Mouse (Mus musculus) embryonic facial prominence, embryonic 11.5 days (tissue): ENCODE measurements at regions not wholly inside any gene's neighbourhood (a gene's known extent, or its start where the extent isn't known, plus 50 kb on each side); places are given as distances from the start of the nearest gene placed in this dataset.

Source experiments
- ATAC-seq: fragments of 200-750 bp; cut with Nextera tagmentation; replicated peaks from 2 replicates; pipeline ENCODE4 v1.8.0; 2017; ENCODE audit warnings: low read depth; ENCODE audit not compliant: insufficient number of reproducible peaks, low FRiP score, low TSS enrichment
- DNase-seq: peaks from one replicate; pipeline ENCODE4 v3.0.0-alpha.2; 2015; ENCODE audit warnings: low spot score
- H3K27ac ChIP-seq: fragments of 300-500 bp; sonication (generic); replicated peaks from 2 replicates; pipeline ENCODE4 v1.5.1; 2014; ENCODE audit warnings: mild to moderate bottlenecking, low read depth, low read length, control low read depth
- H3K27me3 ChIP-seq: fragments of 300-500 bp; sonication (generic); 2 replicates; pipeline ENCODE4 v1.6.1; 2014; ENCODE audit warnings: mild to moderate bottlenecking, low read length, moderate library complexity, mixed read lengths; ENCODE audit not compliant: control insufficient read depth, insufficient read depth
- H3K36me3 ChIP-seq: fragments of 300-500 bp; sonication (generic); replicated peaks from 2 replicates; pipeline ENCODE4 v1.6.1; 2014; ENCODE audit warnings: low read depth, mild to moderate bottlenecking, low read length, moderate library complexity, mixed read lengths; ENCODE audit not compliant: control insufficient read depth, insufficient read depth
- H3K4me1 ChIP-seq: fragments of 300-500 bp; sonication (generic); 2 replicates; pipeline ENCODE4 v1.6.1; 2014; ENCODE audit warnings: low read length, mixed read lengths; ENCODE audit not compliant: control insufficient read depth, insufficient read depth
- H3K4me2 ChIP-seq: fragments of 300-500 bp; sonication (generic); 2 replicates; pipeline ENCODE4 v1.6.1; 2014; ENCODE audit warnings: low read depth, mild to moderate bottlenecking, control low read depth, low read length, moderate library complexity
- H3K4me3 ChIP-seq: fragments of 300-500 bp; sonication (generic); 2 replicates; pipeline ENCODE4 v1.5.1; 2014; ENCODE audit warnings: low read depth, low read length, control low read depth
- H3K9ac ChIP-seq: fragments of 300-500 bp; sonication (generic); replicated peaks from 2 replicates; pipeline ENCODE4 v1.6.1; 2014; ENCODE audit warnings: mild to moderate bottlenecking, control low read depth, low read length
- H3K9me3 ChIP-seq: fragments of 300-500 bp; sonication (generic); replicated peaks from 2 replicates; pipeline ENCODE4 v1.6.1; 2016; ENCODE audit warnings: mild to moderate bottlenecking, low read length, inconsistent platforms, mixed read lengths; ENCODE audit not compliant: control insufficient read depth
- WGBS: fragments of 180-500 bp; shearing (Covaris S2); extraction: QIAGEN DNeasy Blood & Tissue Kit; methylation state at CpG from one replicate; pipeline ENCODE4 v1.1.7; 2014; 5-methylcytosine and 5-hydroxymethylcytosine counted together

- WGBS, result 81% methylated on average over 4 of the region's 4 CpGs
- no peak overlapping the region for H3K9ac ChIP-seq
- H3K27ac ChIP-seq, result no peak overlapping the region
- H3K36me3 ChIP-seq, result no peaks in the 10 kb centered on the region
- DNase-seq, result no peak
- H3K4me3 ChIP-seq, result no peak overlapping the region
- H3K4me2 ChIP-seq, result no peak overlapping the region
- H3K9me3 ChIP-seq, result no peaks in the 10 kb centered on the region
- no peak for ATAC-seq
- no peaks in the 10 kb centered on the region for H3K27me3 ChIP-seq
- H3K4me1 ChIP-seq, result no peaks in the 10 kb centered on the region
These were observed 76.5 kb upstream of the Rxra start for GRCm38 (mm10) chr2:27599769-27600167.

- ATAC-seq, result no peak
- H3K4me2 ChIP-seq, result no peak overlapping the region
- 87% methylated on average over 4 of the region's 4 CpGs for WGBS
- H3K27me3 ChIP-seq, result no peaks in the 10 kb centered on the region
- DNase-seq, result no peak
- H3K9ac ChIP-seq, result no peak overlapping the region
- no peaks in the 10 kb centered on the region for H3K4me1 ChIP-seq
- no peaks in the 10 kb centered on the region for H3K36me3 ChIP-seq
- H3K27ac ChIP-seq, result no peak overlapping the region
- H3K4me3 ChIP-seq, result no peak overlapping the region
- no peaks in the 10 kb centered on the region for H3K9me3 ChIP-seq
These were observed 72.9 kb upstream of the Rxra start for GRCm38 (mm10) chr2:27603333-27603732.

- H3K36me3 ChIP-seq, result no peaks in the 10 kb centered on the region
- no peak overlapping the region for H3K4me2 ChIP-seq
- H3K27ac ChIP-seq, result no peak overlapping the region
- H3K9ac ChIP-seq, result no peak overlapping the region
- no peak for DNase-seq
- no peaks in the 10 kb centered on the region for H3K4me1 ChIP-seq
- WGBS, result 55% methylated on average over 3 of the region's 3 CpGs
- ATAC-seq, result no peak
- no peaks in the 10 kb centered on the region for H3K9me3 ChIP-seq
- no peaks in the 10 kb centered on the region for H3K27me3 ChIP-seq
- no peak overlapping the region for H3K4me3 ChIP-seq
These were observed 71.7 kb upstream of the Rxra start for GRCm38 (mm10) chr2:27604588-27604987.

GRCm38 (mm10) chr2:27606816-27607215 lies 69.4 kb upstream of the Rxra start:
- H3K36me3 ChIP-seq, result no peaks in the 10 kb centered on the region
- no peaks in the 10 kb centered on the region for H3K4me1 ChIP-seq
- no peak overlapping the region for H3K9ac ChIP-seq
- H3K9me3 ChIP-seq, result no peaks in the 10 kb centered on the region
- H3K4me3 ChIP-seq, result no peak overlapping the region
- ATAC-seq, result no peak
- no peaks in the 10 kb centered on the region for H3K27me3 ChIP-seq
- WGBS, result 64% methylated on average over 9 of the region's 9 CpGs
- H3K4me2 ChIP-seq, result no peak overlapping the region
- H3K27ac ChIP-seq, result no peak overlapping the region
- DNase-seq, result no peak

- Histone ChIP-seq H3K9me3 (no peaks in the 10 kb centered on the region), H3K4me2 (no peak overlapping the region), H3K4me1 (no peaks in the 10 kb centered on the region), H3K27ac (no peak overlapping the region), H3K9ac (no peak overlapping the region), H3K36me3 (no peaks in the 10 kb centered on the region), H3K27me3 (no peaks in the 10 kb centered on the region), H3K4me3 (no peak overlapping the region)
- no peak for ATAC-seq
- WGBS, result 59% methylated on average over 3 of the region's 3 CpGs
- no peak for DNase-seq
These were observed 54.5 kb upstream of the Rxra start for GRCm38 (mm10) chr2:27621741-27622140.

- 81% methylated on average over 2 of the region's 2 CpGs for WGBS
- Histone ChIP-seq H3K27ac (no peak overlapping the region), H3K4me2 (no peak overlapping the region), H3K4me1 (no peaks in the 10 kb centered on the region), H3K9ac (no peak overlapping the region), H3K36me3 (no peaks in the 10 kb centered on the region), H3K27me3 (no peaks in the 10 kb centered on the region), H3K4me3 (no peak overlapping the region), H3K9me3 (no peaks in the 10 kb centered on the region)
- ATAC-seq (no peak), DNase-seq (no peak)
These were observed 51.4 kb upstream of the Rxra start for GRCm38 (mm10) chr2:27624656-27625366.
